Mouse (Mus musculus): ENCODE measurements around the gene Numb.

- TF ChIP-seq CTCF (IDR thresholded peaks at IDR 0.05; ENCODE audit: borderline replicate concordance, control insufficient read depth, extremely low read depth, insufficient read depth, low read length, poor library complexity) = no peak
- no peak for TF ChIP-seq POLR2A (IDR thresholded peaks at IDR 0.05; ENCODE audit: control insufficient read depth, extremely low read depth, insufficient read depth, low read length, poor library complexity)
Measured at GRCm38 (mm10) chr12:83758735-83759134, 163.0 kb downstream of the Numb start.
